Mouse (Mus musculus): ENCODE data around the gene Btla. TPM values are rescaled to one million over a fixed set of nuclear protein-coding genes. Genes with fewer than 3 reads are reported as not detected.
A peak's percentile ranks its signal among the peaks of the same experiment; 100 is the strongest.

Btla gene
- total RNA-seq (2021): under 1 TPM; 0.12 to 0.51 TPM
- long read RNA-seq, experiment 1: 0 reads
- long read RNA-seq, experiment 2: 0 reads

- intact Hi-C loops (cut with DNase I): no loop called here
- DNase-seq: no peak
Observed at GRCm38 (mm10) chr16:45223648-45224388, at the start of gene Btla. Gene Btla, plus strand, starts transcription at chr16:45224315.

GRCm38 (mm10) chr16:45178552-45178951, 45.6 kb upstream of the Btla start:
- intact Hi-C loops (cut with DNase I): no loop called here
- no peak for DNase-seq

GRCm38 (mm10) chr16:45181824-45182223, 42.3 kb upstream of the Btla start:
- intact Hi-C loops (cut with DNase I): no loop called here
- no peak for DNase-seq

DNA sequence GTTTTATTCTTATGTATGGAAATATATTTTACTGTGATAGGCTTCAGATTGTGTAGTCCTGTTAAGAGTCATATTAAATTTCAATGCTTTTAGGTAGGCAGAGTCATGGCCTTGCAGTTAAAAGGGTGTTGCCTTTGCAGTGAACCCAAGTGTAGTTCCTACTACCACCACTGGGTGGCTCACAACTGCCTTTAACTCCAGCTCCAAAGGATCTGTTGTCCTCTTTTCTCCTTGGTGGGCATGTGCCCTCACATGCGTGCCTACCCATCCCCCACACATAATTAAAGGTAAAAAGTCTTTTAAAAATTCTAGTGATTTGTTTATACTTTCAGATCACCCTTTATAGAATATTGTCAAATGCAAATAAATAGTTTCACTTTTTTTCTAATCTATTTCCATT, 31.5 kb upstream of the Btla start:
- intact Hi-C loops (cut with DNase I): no loop called here

GRCm38 (mm10) chr16:45196816-45197215, 27.3 kb upstream of the Btla start:
- intact Hi-C loops (cut with DNase I): loop anchor here (2.0 to 5.0 kb wide), 4 partner anchors 85 to 432 kb away; no protein-coding TSS in a partner anchor
- DNase-seq: peak; percentile 54 to 80

More for the DNA sequence above, 31.5 kb upstream of the Btla start:
- DNase-seq: peak; percentile 75 to 84

DNA sequence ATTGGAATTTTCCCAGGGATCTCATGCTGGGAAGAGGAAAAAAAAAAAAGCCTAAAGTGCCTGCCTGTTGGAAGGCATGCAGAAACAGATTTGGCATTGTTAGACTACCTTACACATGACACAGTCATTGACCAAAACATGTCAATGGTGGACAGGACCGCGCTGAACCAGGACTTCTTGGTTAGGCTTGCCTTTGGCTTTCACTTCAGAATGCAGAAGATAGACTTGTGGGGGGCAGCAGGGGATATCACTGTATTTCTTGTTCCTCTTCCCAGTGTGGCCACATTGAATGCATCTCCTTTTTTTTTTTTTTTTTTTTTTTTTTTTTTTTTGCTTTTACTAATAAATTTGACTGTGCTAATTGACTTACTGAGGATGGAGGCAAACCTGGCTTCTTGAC, 22.7 kb upstream of the Btla start:
- DNase-seq: no peak
- intact Hi-C loops (cut with DNase I): no loop called here

GRCm38 (mm10) chr16:45204438-45204837, 19.7 kb upstream of the Btla start:
- DNase-seq: no peak
- intact Hi-C loops (cut with DNase I): no loop called here

DNA sequence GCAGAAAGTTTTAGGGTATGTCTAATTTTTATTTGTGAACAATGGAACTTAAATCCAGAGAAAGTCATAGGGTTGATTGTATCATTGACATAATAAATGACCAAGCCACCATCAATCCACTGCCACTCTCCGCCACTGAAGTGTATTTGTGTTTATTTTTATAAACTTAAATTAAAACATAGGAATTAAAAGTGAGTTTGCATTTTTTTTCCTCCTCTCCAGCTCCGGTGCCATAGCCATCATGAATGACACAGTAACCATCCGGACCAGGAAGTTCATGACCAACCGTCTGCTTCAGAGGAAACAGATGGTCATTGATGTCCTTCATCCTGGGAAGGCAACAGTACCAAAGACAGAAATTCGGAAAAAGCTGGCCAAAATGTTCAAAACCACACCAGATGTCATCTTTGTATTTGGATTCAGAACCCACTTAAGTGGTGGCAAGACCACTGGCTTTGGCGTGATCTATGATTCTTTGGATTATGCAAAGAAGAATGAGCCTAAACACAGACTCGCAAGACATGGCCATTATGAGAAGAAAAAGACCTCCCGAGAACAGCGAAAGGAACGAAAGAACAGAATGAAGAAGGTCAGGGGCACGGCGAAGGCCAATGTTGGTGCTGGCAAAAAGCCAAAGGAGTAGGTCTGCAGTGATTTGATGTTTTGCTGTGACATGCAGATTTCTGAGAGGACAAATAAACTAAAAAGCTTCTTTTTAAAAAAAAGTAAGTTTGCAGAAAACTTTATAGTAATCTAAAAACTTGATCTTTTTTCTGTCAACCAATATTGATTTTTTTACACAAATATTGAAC, 19.1 kb upstream of the Btla start:
- intact Hi-C loops (cut with DNase I): no loop called here

DNA sequence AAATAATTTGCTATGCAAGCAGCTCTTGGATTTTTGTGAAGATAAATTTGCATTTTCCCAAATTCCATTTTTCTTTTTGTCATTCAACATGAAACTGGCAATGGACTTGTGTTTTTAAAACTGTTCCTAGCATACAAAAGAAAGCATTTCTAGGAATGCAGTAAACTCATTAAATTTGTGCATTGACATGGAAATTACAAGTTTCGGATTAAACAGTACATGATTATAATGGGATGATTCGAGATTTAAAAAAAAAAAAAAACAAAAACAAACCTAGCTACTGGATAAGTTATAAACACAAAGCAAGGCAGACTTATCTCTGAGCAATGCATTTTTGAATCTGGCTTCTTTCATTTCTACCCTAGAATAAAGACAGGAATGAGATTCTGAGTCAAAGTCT, 2.1 kb upstream of the Btla start:
- intact Hi-C loops (cut with DNase I): no loop called here
- DNase-seq: no peak

More for the DNA sequence above, 19.1 kb upstream of the Btla start:
- DNase-seq: no peak

- intact Hi-C loops (cut with DNase I): no loop called here
- DNase-seq: no peak
Observed at GRCm38 (mm10) chr16:45222771-45223170, 1.3 kb upstream of the Btla start.

DNA sequence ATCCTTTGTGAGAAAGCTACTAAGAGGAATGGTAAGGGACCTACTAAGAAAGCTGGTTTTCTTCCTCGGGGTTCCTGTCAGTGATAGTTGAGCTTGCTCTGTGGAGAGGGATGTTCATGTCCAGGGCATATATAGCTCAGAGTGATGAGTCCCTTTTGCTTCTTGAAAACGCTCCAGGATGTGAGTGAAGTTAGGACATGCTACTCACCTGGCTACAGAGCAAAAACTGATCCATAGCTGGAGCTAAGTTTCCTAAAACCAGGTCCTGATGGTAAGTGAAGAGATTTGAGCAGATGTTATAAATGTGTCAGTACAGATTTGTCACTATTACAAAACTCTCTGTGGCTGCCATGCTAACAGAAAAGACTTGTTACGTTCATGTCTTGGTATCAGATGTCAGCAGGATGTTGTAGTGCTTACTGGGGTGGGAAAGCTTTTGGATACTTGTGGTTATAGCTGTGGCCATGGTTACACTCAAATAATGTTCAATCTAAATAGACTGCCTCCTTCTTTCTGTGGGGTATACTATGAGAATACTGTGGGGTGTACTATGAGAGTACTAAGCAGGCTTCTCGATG, 405 bp downstream of the Btla start:
- intact Hi-C loops (cut with DNase I): no loop called here
- DNase-seq: no peak

GRCm38 (mm10) chr16:45227002-45227401, 2.9 kb downstream of the Btla start:
- intact Hi-C loops (cut with DNase I): no loop called here
- no peak for DNase-seq

GRCm38 (mm10) chr16:45231296-45231695, 7.2 kb downstream of the Btla start:
- intact Hi-C loops (cut with DNase I): no loop called here
- no peak for DNase-seq

- DNase-seq: no peak
- intact Hi-C loops (cut with DNase I): no loop called here
Observed at GRCm38 (mm10) chr16:45233007-45233406, 8.9 kb downstream of the Btla start.

GRCm38 (mm10) chr16:45242700-45243099, 18.6 kb downstream of the Btla start:
- no peak for DNase-seq
- intact Hi-C loops (cut with DNase I): no loop called here

- intact Hi-C loops (cut with DNase I): no loop called here
- no peak for DNase-seq
Observed at GRCm38 (mm10) chr16:45244930-45245472, 20.9 kb downstream of the Btla start.

GRCm38 (mm10) chr16:45249761-45250160, 25.6 kb downstream of the Btla start:
- no peak for DNase-seq
- intact Hi-C loops (cut with DNase I): no loop called here

DNA sequence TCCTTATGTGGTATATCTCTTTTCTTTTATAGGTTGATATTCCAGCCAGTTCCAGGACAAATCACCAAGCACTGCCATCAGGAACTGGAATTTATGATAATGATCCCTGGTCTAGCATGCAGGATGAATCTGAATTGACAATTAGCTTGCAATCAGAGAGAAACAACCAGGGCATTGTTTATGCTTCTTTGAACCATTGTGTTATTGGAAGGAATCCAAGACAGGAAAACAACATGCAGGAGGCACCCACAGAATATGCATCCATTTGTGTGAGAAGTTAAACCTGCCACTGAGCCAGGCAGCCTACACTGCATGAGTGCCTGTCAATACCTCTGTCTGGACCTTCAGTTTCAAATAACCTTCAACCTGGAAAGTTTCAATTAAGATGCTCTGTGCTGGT, 26.2 kb downstream of the Btla start:
- no peak for DNase-seq
- intact Hi-C loops (cut with DNase I): no loop called here

- DNase-seq: no peak
- intact Hi-C loops (cut with DNase I): no loop called here
Observed at GRCm38 (mm10) chr16:45251773-45252413, 27.8 kb downstream of the Btla start.

- intact Hi-C loops (cut with DNase I): no loop called here
- no peak for DNase-seq
Observed at GRCm38 (mm10) chr16:45255183-45255861, 31.2 kb downstream of the Btla start.
